Mouse (Mus musculus): ENCODE data around the gene Usp24. TPM values are rescaled to one million over a fixed set of nuclear protein-coding genes. Genes with fewer than 3 reads are reported as not detected.

Gene Usp24
- total RNA-seq, 1 experiment from 2014 or later: 39.3 TPM

DNA sequence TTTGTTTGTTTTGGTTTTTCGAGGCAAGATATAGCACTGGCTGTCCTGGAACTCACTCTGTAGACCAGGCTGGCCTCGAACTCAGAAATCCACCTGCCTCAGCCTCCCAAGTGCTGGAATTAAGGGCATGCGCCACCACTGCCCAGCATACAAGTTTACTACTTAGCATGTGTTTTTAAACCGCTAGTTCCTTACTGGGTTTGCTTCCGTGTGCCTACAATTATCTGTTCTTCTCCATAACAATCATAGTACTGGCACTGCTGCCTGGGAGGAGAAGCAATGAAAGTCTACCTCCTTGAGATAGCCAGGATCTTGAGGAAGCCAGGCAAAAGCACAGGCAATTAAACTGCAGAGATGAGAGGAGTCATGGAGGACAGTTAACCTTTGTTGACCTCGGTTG lies 112.6 kb downstream of the Usp24 start:
- no peak for DNase-seq

GRCm38 (mm10) chr4:106429106-106429505 lies 113.1 kb downstream of the Usp24 start:
- no peak for DNase-seq

DNA sequence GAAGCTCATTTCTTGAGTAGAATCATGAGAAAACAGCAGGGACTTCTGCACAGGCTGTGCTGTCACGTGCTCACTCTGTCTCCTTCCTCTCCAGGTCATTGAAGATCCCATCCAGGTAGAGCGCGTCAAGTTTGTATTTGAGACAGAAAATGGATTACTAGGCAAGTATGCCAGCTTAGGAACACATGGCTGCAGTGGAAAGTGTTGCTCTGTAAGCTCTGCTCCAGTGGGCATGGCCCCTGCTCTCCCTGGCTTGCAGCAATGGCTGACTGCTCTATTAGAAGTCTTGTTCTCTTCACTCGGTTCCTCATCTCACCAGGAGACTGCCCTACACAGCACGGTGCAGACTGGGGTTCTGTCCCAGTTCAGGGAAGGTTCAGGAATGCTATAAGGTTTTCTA lies 114.4 kb downstream of the Usp24 start:
- DNase-seq: no peak

DNA sequence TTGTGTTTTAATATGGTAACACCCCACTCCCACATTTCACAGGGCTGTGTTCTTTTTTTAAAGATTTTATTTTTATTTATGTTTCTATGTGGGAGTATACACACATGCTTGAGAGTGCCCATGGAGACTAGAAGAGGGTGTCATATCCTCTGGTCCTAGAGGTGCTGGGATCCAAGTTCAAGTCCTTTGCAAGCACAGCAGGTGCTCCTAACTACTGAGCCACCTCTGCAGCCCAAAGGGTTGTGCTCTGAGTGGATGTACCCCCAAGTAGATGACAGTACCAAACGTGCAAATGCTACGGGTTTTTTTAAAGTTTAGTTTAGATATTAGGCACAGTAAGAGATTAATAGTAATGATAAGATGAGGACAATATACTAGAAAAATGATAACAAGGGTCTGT lies 119.4 kb downstream of the Usp24 start:
- DNase-seq: no peak

DNA sequence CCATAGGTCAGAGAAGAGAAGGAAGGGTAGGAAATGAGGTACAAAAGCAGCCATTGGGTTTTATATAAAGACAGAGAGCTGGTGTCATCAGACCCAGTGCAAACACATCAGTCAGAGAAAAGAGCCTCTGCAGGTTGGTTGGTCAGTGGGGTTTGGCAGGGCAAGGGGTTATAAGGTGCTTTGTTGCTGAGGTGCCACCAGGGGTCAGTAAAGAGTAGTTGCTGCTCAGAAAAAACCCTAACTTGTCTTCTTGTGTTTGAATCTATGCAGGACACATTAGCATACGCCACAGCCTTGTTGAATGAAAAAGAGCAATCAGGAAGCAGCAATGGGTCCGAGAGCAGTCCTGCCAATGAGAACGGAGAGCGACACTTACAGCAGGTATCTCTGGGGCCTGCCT lies 120.5 kb downstream of the Usp24 start:
- DNase-seq: no peak

DNA sequence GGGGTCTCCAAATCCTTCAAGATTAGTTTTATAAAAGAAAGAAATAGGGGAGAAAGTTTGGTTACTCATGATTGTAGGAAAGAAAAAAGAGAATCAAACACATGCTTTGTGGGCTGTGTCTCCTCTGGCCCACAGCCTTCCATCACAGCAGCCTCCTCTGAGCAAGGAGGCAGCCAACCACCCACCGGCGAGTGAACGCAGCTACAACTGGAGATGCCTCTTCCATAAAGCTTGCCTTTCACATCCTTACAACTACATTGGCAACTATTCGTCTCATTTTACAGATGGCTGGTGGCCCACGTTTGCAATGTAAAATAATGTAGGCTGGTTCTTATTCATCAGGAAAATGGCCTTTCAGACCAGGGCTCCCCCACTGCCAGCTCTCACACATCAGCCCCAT lies 121.2 kb downstream of the Usp24 start:
- DNase-seq: no peak

GRCm38 (mm10) chr4:106438763-106439162 lies 122.8 kb downstream of the Usp24 start:
- no peak for DNase-seq

- no peak for DNase-seq
Observed at GRCm38 (mm10) chr4:106443182-106443581, 127.2 kb downstream of the Usp24 start.

DNA sequence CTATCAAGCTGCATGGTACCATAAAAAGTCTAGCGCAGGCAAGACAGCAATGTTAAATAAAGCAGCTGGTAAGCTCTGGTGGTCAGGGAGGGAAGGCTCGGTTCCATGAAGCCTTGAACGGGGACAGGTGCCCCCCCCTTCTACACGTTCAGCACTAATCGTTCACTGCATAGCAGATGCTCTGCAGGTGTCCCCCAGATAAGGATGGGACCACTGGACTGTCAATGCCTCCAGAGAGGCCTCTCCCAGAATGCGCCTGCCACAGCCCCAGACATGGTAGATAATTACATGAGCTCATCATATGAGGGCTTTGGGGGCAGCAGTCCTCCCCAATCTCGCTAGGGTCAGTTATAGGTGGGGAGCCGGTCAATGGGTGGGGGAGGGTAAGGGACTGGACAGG lies 133.3 kb downstream of the Usp24 start:
- no peak for DNase-seq

- DNase-seq: no peak
Observed at GRCm38 (mm10) chr4:106452401-106452800, 136.4 kb downstream of the Usp24 start.

DNA sequence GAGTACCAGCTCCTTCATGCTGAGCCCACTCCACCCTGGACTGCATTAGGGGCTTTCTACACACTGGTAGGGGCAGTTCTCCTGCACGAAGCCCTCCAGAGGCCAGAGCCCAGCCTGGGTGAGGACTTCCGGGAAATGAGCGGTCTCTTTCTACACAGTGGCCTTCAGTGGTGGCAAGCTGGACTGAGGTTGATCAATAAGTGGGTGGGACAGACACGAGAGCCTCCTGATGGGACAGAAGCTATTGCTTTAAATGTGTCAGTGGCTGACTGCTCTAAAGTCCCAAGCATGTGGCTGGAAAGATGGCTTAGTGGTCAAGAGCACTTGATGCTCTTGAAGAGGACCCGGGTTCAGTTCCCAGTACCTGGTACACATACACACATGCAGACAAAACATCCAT lies 137.1 kb downstream of the Usp24 start:
- no peak for DNase-seq

DNA sequence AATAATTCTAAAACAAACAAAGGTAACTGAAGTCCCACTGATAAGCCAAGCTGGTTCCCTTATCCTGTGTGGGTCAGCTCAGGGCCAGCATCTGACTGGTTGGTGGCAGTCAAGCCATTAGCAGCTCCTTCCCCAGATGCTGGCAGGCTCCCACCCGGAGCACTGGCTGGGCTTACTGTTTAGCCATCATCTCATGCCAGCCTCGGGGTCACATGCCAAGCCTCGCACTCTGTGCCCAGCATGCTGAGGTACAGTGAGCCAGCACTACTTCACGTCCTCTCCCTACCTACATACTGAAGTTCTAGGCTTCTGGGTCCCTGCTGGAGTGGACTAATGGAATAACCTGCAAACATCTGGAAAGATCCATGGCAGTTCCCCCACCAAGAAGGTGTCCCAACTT lies 137.5 kb downstream of the Usp24 start:
- DNase-seq: no peak

DNA sequence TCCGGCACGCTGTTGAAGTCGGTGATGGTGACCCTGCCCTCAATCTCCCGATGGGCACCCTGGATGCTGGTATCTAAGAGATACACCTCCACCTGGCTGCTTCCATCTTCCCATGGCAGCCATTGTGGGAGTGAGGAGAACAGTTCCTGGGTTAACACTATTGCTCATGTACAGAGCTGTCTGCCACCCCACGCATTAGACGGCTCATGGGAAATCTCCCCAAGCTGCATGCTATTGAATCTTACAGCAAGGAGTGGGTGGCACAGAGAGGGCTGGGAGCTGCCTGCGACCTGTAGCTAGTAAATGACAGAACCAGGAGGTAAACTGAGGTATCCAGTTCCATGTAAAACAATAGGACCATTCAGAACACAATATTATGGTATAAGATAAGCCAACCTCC lies 138.5 kb downstream of the Usp24 start:
- no peak for DNase-seq

GRCm38 (mm10) chr4:106462016-106462415 lies 146.0 kb downstream of the Usp24 start:
- no peak for DNase-seq

- DNase-seq: no peak
Observed at GRCm38 (mm10) chr4:106462524-106462923, 146.5 kb downstream of the Usp24 start.

GRCm38 (mm10) chr4:106463174-106463801 lies 147.3 kb downstream of the Usp24 start:
- DNase-seq: no peak

- DNase-seq: no peak
Observed at GRCm38 (mm10) chr4:106467420-106468110, 151.6 kb downstream of the Usp24 start.

DNA sequence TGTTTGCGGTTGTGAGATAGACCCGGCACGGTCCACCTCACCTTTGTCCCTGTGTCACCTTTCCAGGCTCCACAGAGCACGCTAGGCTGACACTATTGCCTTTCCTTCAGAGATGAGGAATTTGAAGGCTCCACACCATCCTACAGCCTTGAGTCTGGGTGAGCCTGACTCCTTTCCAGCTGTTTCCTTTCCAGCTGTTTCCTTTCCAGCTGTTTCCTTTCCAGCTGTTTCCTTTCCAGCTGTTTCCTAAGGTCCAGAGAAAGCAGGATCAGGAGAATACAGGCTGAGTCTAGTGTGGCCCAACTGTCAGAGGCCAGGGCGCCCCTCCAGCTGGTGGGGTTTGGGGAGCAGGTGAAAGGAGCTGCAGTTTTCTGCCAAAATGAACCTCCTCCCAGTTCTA lies 154.9 kb downstream of the Usp24 start:
- no peak for DNase-seq

DNA sequence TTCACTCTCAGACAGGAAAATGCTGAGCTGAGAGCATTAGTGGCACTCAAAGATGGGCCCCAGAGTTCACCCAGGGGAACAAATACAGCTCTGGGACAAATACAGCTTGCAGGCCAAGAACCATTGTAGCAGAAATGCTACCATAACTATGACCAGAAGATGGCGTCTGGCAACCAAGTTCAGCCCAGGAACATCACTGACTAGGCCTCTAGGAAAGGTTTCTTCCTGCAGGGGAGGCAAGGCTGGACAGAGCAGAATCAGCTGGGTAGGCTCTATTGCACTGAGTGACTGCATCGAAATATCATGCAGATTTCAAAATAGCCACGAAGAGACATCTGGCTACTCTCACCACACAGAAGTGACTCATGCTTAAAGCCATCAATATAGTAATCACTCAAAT lies 156.3 kb downstream of the Usp24 start:
- DNase-seq: peak; percentile 72

GRCm38 (mm10) chr4:106474241-106474640 lies 158.2 kb downstream of the Usp24 start:
- peak; percentile 61 for DNase-seq

DNA sequence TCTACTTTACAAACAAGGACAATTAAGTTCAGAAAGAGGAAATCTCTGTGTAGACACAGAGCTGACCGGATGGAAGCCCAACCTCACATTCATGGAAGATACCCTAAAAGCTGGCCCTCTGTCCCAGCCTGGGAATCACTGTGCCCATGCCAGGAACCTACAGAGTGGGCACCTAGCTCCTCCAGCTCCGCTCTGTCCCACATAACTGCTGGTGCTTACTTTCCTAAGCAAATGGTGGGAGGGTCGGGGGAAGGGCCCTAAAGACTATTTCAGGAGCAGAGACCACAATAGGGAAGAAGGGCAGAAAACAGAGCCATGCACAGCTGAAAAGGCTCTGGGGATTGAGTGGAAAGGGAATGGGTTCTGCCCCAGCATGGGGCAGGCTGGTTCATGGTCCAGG lies 164.5 kb downstream of the Usp24 start:
- no peak for DNase-seq

- DNase-seq: no peak
Observed at GRCm38 (mm10) chr4:106483215-106483727, 167.3 kb downstream of the Usp24 start.

- peak; percentile 47 for DNase-seq
Observed at GRCm38 (mm10) chr4:106483831-106484230, 167.8 kb downstream of the Usp24 start.

- DNase-seq: no peak
Observed at GRCm38 (mm10) chr4:106490620-106491019, 174.6 kb downstream of the Usp24 start.

All from adrenal gland, postnatal 14 days (tissue).